Mouse (Mus musculus) hindbrain, embryonic 16.5 days (tissue): ENCODE data around the gene Slc25a15. TPM values are rescaled to one million over a fixed set of nuclear protein-coding genes. Genes with fewer than 3 reads are reported as not detected.

Experiments
- ATAC-seq: fragments of 200-750 bp; cut with Nextera tagmentation; 2 replicates; pipeline ENCODE4 v1.8.0; 2017; ENCODE audit warnings: moderate TSS enrichment, moderate library complexity
- H3K27ac ChIP-seq: fragments of 300-500 bp; sonication (generic); 2 replicates; pipeline ENCODE4 v1.5.1; 2014; ENCODE audit warnings: low read depth, mild to moderate bottlenecking, control low read depth, low read length, moderate library complexity
- H3K27me3 ChIP-seq: fragments of 300-500 bp; sonication (generic); replicated peaks from 2 replicates; pipeline ENCODE4 v1.6.1; 2014; ENCODE audit warnings: low read length; ENCODE audit not compliant: control insufficient read depth, insufficient read depth
- H3K36me3 ChIP-seq: fragments of 300-500 bp; sonication (generic); 2 replicates; pipeline ENCODE4 v1.6.1; 2014; ENCODE audit warnings: mild to moderate bottlenecking, low read length, moderate library complexity, mixed read lengths; ENCODE audit not compliant: control insufficient read depth, insufficient read depth
- H3K4me1 ChIP-seq: fragments of 300-500 bp; sonication (generic); 2 replicates; pipeline ENCODE4 v1.6.1; 2014; ENCODE audit warnings: low read depth, low read length; ENCODE audit not compliant: control insufficient read depth, insufficient read depth
- H3K4me2 ChIP-seq: fragments of 300-500 bp; sonication (generic); 2 replicates; pipeline ENCODE4 v1.6.1; 2014; ENCODE audit warnings: mild to moderate bottlenecking, low read length, control low read depth, moderate library complexity
- H3K4me3 ChIP-seq: fragments of 300-500 bp; sonication (generic); 2 replicates; pipeline ENCODE4 v1.5.1; 2014; ENCODE audit warnings: mild to moderate bottlenecking, low read length, control low read depth, moderate library complexity
- H3K9ac ChIP-seq: fragments of 300-500 bp; sonication (generic); 2 replicates; pipeline ENCODE4 v1.6.1; 2014; ENCODE audit warnings: low read depth, mild to moderate bottlenecking, control low read depth, low read length, moderate library complexity
- H3K9me3 ChIP-seq: fragments of 300-500 bp; sonication (generic); 2 replicates; pipeline ENCODE4 v1.6.1; 2014; ENCODE audit warnings: mild to moderate bottlenecking, low read length, moderate library complexity; ENCODE audit not compliant: control insufficient read depth
- WGBS: fragments of 180-500 bp; shearing (Covaris S2); extraction: QIAGEN DNeasy Blood & Tissue Kit; methylation state at CpG from one replicate; pipeline ENCODE4 v1.1.7; 2014; 5-methylcytosine and 5-hydroxymethylcytosine counted together
- polyA plus RNA-seq: library from polyadenylated mRNA; unstranded; fragments of >200 nt; fragmentation: Nextera tagmentation; extraction: Ambion mirVana; gene quantifications from 2 replicates; pipeline ENCODE4 v1.2.1, GENCODE M21; 2015

The Slc25a15 gene
- polyA plus RNA-seq, result 8.5 and 8.8 TPM in 2 replicates

DNA sequence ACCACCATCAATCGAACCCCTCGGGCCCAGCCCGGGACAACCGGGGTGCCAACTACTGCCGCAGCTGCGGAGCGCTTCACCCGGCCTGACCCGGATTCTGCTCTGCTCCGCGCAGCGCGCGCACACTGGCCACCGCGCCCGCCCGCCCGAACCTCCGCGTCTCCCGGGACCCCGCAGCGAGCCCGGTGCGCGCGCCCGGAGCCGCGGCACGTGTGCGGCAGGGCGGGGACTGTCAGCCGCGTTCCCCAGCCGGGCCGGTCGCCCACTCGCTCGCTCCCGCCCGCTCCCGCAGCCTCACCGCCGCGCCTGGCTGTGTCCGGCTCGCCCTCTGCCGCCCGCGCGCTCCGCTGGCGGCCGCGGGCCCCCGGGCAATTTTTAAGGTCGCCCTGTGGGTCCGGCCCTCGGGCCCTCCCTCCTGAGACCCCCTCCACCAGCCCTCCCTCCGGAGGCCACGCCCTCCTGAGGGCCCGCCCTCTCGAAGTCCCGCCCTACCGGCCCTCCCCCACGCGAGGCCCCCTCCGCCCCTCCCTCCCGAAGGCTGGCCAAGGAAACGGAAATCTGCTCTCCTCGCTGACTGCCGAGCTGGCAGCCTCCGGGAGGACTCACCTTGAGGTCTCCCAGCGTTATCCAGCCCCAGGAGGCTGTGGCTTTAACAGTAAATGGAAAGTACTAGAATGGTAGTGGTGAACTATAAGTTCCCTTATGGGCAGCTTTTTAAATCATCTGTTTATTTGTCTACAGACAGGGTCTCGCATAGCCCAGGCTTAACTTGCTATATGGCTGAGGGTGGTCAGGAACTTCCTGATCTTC lies at the start of gene Slc25a15:
Gene Slc25a15 (minus strand): TSS at position 456 of the 810 bp plus-strand sequence.
- under 1% methylated on average over 54 of the region's 77 CpGs for WGBS
- peak within 1 kb of the TSS; percentile 66 for H3K4me3 ChIP-seq
- ATAC-seq, result peak; percentile 96
- H3K27me3 ChIP-seq, result no peaks in the 10 kb centered on the region
- peak within 1 kb of the TSS; percentile 87 for H3K27ac ChIP-seq
- peaks cover 6% of the 10 kb centered on the region; the same call in 1 of the 2 replicates for H3K4me1 ChIP-seq
- H3K9me3 ChIP-seq, result no peaks in the 10 kb centered on the region
- H3K4me2 ChIP-seq, result peak within 1 kb of the TSS; percentile 85
- no peaks in the 10 kb centered on the region for H3K36me3 ChIP-seq
- H3K9ac ChIP-seq, result peak within 1 kb of the TSS; percentile 75

DNA sequence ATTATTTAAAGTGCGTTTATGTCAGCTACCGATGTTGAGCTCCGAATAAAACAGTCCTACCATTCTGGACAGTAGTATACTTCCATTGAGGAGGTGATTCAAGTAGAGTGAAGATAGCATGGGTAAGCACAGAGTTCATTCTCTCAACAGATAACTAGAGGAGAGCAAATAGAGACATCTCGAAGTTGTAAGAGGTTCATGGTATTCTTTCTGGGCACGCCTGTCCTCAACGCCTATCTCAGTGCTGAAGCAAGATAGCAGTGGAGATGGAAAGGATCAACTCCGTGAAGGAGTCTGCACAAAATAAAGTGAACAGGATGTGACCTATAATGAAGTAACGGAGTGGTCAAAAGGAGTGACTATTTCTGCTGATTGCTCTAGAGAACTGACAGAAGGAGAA lies 13.6 kb upstream of the Slc25a15 start:
- 23% methylated on average over 8 of the region's 8 CpGs for WGBS
- no peak for ATAC-seq
- Histone ChIP-seq H3K4me2 (peak overlapping the region; percentile 88), H3K4me1 (peaks cover 13% of the 10 kb centered on the region), H3K9me3 (no peaks in the 10 kb centered on the region), H3K9ac (peak overlapping the region; percentile 92), H3K36me3 (no peaks in the 10 kb centered on the region), H3K4me3 (peak overlapping the region; percentile 89), H3K27me3 (no peaks in the 10 kb centered on the region), H3K27ac (no peak overlapping the region)

DNA sequence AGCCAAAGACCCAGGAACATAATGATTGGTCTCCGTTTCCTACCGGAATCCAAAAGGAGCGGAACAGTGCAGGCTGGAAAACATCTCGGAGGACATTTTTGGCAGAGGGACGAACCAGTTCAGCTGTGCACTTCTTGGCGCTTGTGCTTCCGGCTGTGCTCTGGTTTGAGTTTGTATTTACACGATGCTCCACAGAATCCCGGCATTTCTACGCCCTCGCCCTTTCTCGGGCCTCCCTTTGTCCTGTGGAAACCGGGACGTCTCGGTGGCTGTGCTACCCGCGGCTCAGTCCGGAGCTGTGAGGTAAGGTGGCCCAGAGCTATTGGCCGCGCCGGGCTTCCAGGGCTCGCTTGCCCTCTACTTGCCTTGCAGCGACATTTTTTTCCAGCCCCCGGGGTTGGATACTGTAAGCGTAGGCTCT lies 12.9 kb upstream of the Slc25a15 start, which contains the start of gene Mrps31:
Gene Mrps31 (plus strand): TSS at position 80 of the 421 bp plus-strand sequence.
- under 1% methylated on average over 25 of the region's 25 CpGs for WGBS
- H3K9me3 ChIP-seq, result no peaks in the 10 kb centered on the region
- H3K4me1 ChIP-seq, result peaks cover 13% of the 10 kb centered on the region
- peak within 1 kb of the TSS; percentile 89 for H3K4me3 ChIP-seq
- H3K36me3 ChIP-seq, result no peaks in the 10 kb centered on the region
- peak; percentile 98 for ATAC-seq
- H3K4me2 ChIP-seq, result peak within 1 kb of the TSS; percentile 88
- H3K27ac ChIP-seq, result peak within 1 kb of the TSS; percentile 84
- peak within 1 kb of the TSS; percentile 92 for H3K9ac ChIP-seq
- no peaks in the 10 kb centered on the region for H3K27me3 ChIP-seq

- Histone ChIP-seq H3K4me2 (peak overlapping the region; percentile 87), H3K27ac (peak overlapping the region; percentile 75), H3K36me3 (no peaks in the 10 kb centered on the region), H3K27me3 (no peaks in the 10 kb centered on the region), H3K4me3 (peak overlapping the region; percentile 89), H3K4me1 (peaks cover 13% of the 10 kb centered on the region), H3K9me3 (no peaks in the 10 kb centered on the region), H3K9ac (peak overlapping the region; percentile 92)
- 17% methylated on average over 16 of the region's 16 CpGs for WGBS
- peak; percentile 22 for ATAC-seq
These were observed 12.4 kb upstream of the Slc25a15 start for GRCm38 (mm10) chr8:22410688-22411281.

DNA sequence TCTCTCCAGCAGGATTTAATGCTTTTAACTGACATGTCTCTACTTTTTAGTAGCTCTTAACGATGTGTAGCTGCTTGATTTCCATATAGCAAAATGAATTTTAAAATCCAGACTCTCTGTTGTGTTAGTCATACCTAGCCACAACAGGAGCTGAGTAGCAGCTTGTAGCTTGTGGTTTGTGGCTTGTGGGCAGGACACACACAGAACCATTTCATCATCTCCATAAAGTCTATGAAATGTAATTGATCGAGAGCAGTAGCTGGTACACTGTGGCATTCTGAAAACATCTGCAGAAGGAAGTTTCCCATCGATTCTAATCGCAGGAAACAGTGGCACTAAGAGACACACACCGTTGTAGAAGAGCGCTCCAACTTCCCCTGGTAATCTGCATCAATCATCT lies 7.3 kb upstream of the Slc25a15 start:
- H3K4me1 ChIP-seq, result peaks cover 4% of the 10 kb centered on the region
- H3K4me2 ChIP-seq, result no peak overlapping the region
- H3K9ac ChIP-seq, result no peak overlapping the region
- no peaks in the 10 kb centered on the region for H3K36me3 ChIP-seq
- H3K4me3 ChIP-seq, result no peak overlapping the region
- H3K9me3 ChIP-seq, result no peaks in the 10 kb centered on the region
- H3K27ac ChIP-seq, result no peak overlapping the region
- WGBS, result 79% methylated on average over 6 of the region's 6 CpGs
- H3K27me3 ChIP-seq, result no peaks in the 10 kb centered on the region
- ATAC-seq, result no peak

GRCm38 (mm10) chr8:22403235-22403634 lies 4.8 kb upstream of the Slc25a15 start:
- 96% methylated on average over 2 of the region's 2 CpGs for WGBS
- Histone ChIP-seq H3K9me3 (no peaks in the 10 kb centered on the region), H3K4me3 (no peak overlapping the region), H3K4me1 (no peaks in the 10 kb centered on the region), H3K36me3 (no peaks in the 10 kb centered on the region), H3K9ac (no peak overlapping the region), H3K4me2 (no peak overlapping the region), H3K27me3 (no peaks in the 10 kb centered on the region), H3K27ac (no peak overlapping the region)
- ATAC-seq, result no peak

DNA sequence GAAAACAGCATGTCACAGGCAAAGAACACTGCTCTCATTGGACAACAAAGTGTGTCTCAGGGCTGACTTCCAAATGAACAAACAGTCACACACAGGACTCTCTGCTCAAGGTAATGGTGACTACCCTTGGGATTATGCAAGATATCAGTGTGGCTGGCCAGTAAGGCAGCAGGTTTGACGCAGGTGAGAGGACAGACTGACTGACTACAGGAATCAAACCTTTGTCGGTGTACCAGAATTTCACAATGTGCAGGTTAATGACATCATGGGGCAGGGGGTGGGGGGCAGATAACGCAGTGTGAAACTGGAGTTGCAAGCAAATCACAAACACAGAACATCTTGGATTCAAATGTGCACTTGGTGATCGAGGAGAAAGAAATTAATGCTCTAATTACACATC lies 2.2 kb upstream of the Slc25a15 start:
- Histone ChIP-seq H3K36me3 (no peaks in the 10 kb centered on the region), H3K4me3 (no peak overlapping the region), H3K4me2 (no peak overlapping the region), H3K27me3 (no peaks in the 10 kb centered on the region), H3K9me3 (no peaks in the 10 kb centered on the region), H3K9ac (no peak overlapping the region), H3K4me1 (peaks cover 6% of the 10 kb centered on the region; the same call in 1 of the 2 replicates), H3K27ac (no peak overlapping the region)
- no peak for ATAC-seq
- WGBS, result 88% methylated on average over 4 of the region's 4 CpGs

GRCm38 (mm10) chr8:22399285-22399880 lies 986 bp upstream of the Slc25a15 start:
- ATAC-seq, result no peak
- H3K4me2 ChIP-seq, result peak overlapping the region; percentile 85

GRCm38 (mm10) chr8:22397811-22398141 lies 621 bp downstream of the Slc25a15 start:
- 0% methylated on average over 13 of the region's 13 CpGs for WGBS
- H3K9ac ChIP-seq, result peak overlapping the region; percentile 75
- no peaks in the 10 kb centered on the region for H3K9me3 ChIP-seq
- H3K27ac ChIP-seq, result peak overlapping the region; percentile 87
- no peaks in the 10 kb centered on the region for H3K27me3 ChIP-seq
- H3K4me2 ChIP-seq, result peak overlapping the region; percentile 85
- H3K36me3 ChIP-seq, result no peaks in the 10 kb centered on the region
- peak overlapping the region; percentile 66 for H3K4me3 ChIP-seq
- peaks cover 6% of the 10 kb centered on the region; the same call in 1 of the 2 replicates for H3K4me1 ChIP-seq
- ATAC-seq, result no peak

More at GRCm38 (mm10) chr8:22399285-22399880, 986 bp upstream of the Slc25a15 start:
- WGBS, result 82% methylated on average over 8 of the region's 8 CpGs
- Histone ChIP-seq H3K27ac (no peak overlapping the region; the same call in 1 of the 2 replicates), H3K27me3 (no peaks in the 10 kb centered on the region), H3K4me3 (peak overlapping the region; percentile 66), H3K4me1 (peaks cover 6% of the 10 kb centered on the region; the same call in 1 of the 2 replicates), H3K9ac (no peak overlapping the region; the same call in 1 of the 2 replicates), H3K9me3 (no peaks in the 10 kb centered on the region), H3K36me3 (no peaks in the 10 kb centered on the region)
